Mouse (Mus musculus) midbrain, embryonic 15.5 days (tissue): ENCODE results near the gene Rita1. TPM values are rescaled to one million over a fixed set of nuclear protein-coding genes. Genes with fewer than 3 reads are reported as not detected.

Experiments
- ATAC-seq: fragments of 200-750 bp; cut with Nextera tagmentation; replicated peaks from 2 replicates; pipeline ENCODE4 v1.8.0; 2017; ENCODE audit warnings: moderate TSS enrichment
- H3K27ac ChIP-seq: fragments of 300-500 bp; sonication (generic); 2 replicates; pipeline ENCODE4 v1.5.1; 2015; ENCODE audit warnings: mild to moderate bottlenecking, inconsistent platforms
- H3K27me3 ChIP-seq: fragments of 300-500 bp; sonication (generic); replicated peaks from 2 replicates; pipeline ENCODE4 v1.6.1; 2015; ENCODE audit warnings: inconsistent platforms
- H3K36me3 ChIP-seq: fragments of 300-500 bp; sonication (generic); replicated peaks from 2 replicates; pipeline ENCODE4 v1.6.1; 2015; ENCODE audit warnings: inconsistent platforms
- H3K4me1 ChIP-seq: fragments of 300-500 bp; sonication (generic); 2 replicates; pipeline ENCODE4 v1.6.1; 2015; ENCODE audit warnings: inconsistent platforms
- H3K4me2 ChIP-seq: fragments of 300-500 bp; sonication (generic); 2 replicates; pipeline ENCODE4 v1.6.1; 2015; ENCODE audit warnings: inconsistent platforms, mild to moderate bottlenecking, moderate library complexity
- H3K4me3 ChIP-seq: fragments of 300-500 bp; sonication (generic); 2 replicates; pipeline ENCODE4 v1.5.1; 2015; ENCODE audit warnings: mild to moderate bottlenecking, inconsistent platforms
- H3K9ac ChIP-seq: fragments of 300-500 bp; sonication (generic); 2 replicates; pipeline ENCODE4 v1.6.1; 2015; ENCODE audit warnings: mild to moderate bottlenecking, inconsistent platforms
- H3K9me3 ChIP-seq: fragments of 300-500 bp; sonication (generic); 2 replicates; pipeline ENCODE4 v1.6.1; 2016; ENCODE audit warnings: inconsistent platforms
- WGBS: fragments of 180-500 bp; shearing (Covaris S2); methylation state at CpG from one replicate; pipeline ENCODE4 v1.1.7; 2015; ENCODE audit warnings: mixed read lengths; 5-methylcytosine and 5-hydroxymethylcytosine counted together
- polyA plus RNA-seq: library from polyadenylated mRNA; unstranded; fragments of >200 nt; fragmentation: Nextera tagmentation; extraction: Ambion mirVana; gene quantifications from 2 replicates; pipeline ENCODE4 v1.2.1, GENCODE M21; 2015

Gene Rita1
- polyA plus RNA-seq, 1 experiment from 2014 or later = 28.3 TPM

DNA sequence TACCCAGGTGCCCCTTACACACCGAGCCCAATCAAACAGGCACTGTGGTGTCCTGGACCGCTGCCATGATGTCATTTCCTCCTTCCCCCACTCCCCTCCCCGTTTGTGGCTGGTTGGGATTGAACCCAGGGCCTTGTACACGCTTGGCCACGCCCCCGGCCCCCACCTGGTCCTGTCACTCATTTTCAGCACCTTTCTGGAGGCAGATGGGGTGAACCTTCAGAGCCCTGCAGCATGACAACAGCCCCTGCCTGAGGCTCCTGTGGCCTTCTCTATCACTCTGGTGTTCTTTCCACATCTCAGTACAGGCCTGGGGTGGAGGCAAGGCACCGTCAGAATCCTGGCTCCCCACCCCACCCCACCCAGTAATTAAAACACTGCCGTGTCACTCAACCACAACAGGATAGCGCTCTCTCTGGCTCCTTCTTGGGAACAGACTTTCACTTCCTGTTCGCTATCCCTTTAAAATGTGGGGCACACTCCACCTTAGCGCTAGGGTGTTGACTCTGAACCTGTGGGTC, 35.5 kb downstream of the Rita1 start:
- WGBS = 89% methylated on average over 11 of the region's 11 CpGs
- H3K27me3 ChIP-seq = no peaks in the 10 kb centered on the region
- no peaks in the 10 kb centered on the region for H3K36me3 ChIP-seq
- H3K9me3 ChIP-seq = no peaks in the 10 kb centered on the region
- no peak overlapping the region for H3K27ac ChIP-seq
- H3K4me2 ChIP-seq = no peak overlapping the region
- H3K4me3 ChIP-seq = no peak overlapping the region
- peaks cover 18% of the 10 kb centered on the region for H3K4me1 ChIP-seq
- ATAC-seq = no peak
- no peak overlapping the region for H3K9ac ChIP-seq

DNA sequence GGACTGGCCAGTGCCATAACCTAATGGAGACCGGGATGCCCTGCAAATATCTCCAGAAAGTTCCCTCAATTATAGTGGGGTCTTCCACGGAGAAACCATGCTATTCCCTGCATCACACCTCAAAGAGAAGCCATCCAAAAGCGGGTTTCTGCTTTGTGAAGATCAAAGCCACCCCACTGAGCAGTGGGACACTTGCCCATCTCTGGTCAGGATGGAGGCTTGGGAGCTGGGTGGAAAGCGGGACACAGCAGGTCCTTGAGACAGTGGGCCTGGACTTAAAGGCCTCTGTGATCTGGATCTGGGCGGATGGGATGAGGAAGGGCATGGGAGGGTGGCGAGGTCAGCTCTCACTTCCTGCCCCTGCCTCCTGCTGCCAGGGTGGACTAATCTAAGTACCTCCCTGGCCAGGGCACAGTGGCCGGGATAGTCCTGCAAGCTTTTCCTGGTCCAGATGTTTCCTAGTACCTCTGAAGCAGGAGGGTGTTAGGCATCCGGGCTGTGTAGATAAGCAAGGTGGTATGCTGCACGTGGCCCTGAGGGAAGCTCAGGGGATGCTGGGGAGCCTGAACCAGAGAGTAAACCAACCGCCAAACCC, 37.8 kb downstream of the Rita1 start:
- Histone ChIP-seq H3K4me1 (peaks cover 31% of the 10 kb centered on the region), H3K27me3 (no peaks in the 10 kb centered on the region)
- no peak for ATAC-seq

DNA sequence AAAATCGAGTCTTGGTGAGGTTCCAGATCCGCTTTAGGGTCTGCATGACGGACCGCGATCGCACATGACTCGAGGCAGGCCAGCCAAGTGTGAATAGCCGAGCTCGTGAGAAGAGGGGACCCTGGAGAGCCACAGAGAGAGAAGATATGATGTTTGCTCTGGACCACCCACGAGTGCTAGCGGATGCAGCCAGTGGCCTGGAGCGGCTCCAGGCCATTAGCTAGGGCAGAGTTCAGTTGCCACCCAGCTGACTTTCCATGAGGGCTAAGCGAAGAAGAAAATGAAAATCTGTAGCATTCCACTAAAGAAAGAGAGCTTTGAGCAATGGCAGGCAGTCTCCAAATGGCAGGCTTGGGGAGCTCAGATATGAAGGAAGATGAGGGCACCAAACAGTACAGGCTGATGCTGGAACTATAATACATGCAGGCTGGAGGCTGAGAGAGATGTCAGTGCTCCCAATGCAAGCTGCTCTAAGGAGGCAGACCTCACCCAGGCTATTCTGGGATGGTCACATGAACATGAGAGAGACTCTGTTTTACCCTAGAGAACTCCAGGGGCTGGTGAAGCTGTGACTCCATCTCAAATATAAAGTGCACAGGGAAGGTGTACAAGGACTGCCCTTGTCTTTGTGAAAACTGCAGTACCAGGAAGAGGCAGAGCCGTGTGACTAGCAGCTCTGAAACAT, 41.2 kb downstream of the Rita1 start:
- no peak overlapping the region for H3K9ac ChIP-seq
- no peaks in the 10 kb centered on the region for H3K9me3 ChIP-seq
- H3K27ac ChIP-seq = no peak overlapping the region
- H3K4me1 ChIP-seq = peaks cover 52% of the 10 kb centered on the region
- H3K4me3 ChIP-seq = no peak overlapping the region
- H3K27me3 ChIP-seq = no peaks in the 10 kb centered on the region
- H3K4me2 ChIP-seq = no peak overlapping the region
- 50% methylated on average over 14 of the region's 14 CpGs for WGBS
- H3K36me3 ChIP-seq = no peaks in the 10 kb centered on the region
- no peak for ATAC-seq

More for the DNA sequence above, 37.8 kb downstream of the Rita1 start:
- Histone ChIP-seq H3K9ac (no peak overlapping the region), H3K27ac (no peak overlapping the region), H3K4me2 (no peak overlapping the region), H3K36me3 (no peaks in the 10 kb centered on the region), H3K4me3 (no peak overlapping the region), H3K9me3 (no peaks in the 10 kb centered on the region)
- 76% methylated on average over 10 of the region's 10 CpGs for WGBS

DNA sequence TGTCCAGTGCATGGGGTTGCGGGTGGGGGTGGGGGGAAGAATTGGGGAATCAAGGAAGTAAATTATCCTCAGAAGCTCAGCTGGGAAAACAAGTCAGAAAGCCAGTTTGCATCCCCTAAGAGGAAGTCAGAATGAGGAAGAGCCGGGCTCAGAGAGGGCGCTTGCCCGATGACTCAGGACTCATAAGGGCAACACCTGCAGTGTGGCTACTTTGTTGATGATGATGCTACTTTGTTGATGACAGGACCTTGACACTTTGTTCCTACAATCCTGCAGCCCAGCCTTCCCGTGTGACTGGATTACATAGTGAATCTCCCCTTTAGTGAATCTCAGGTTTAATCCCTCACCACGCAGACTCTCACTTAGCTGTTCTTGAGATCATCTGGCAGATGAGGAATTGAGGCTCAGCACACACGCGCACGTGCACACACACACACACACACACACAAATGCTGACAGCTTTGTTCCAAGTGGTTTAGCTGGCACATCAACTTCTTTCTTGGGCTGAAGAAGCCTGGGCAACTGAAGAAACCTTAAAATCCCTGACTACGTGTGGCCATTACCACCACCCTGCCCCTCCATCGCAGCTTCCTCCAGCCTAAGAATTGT, 42.0 kb downstream of the Rita1 start:
- no peak overlapping the region for H3K9ac ChIP-seq
- no peaks in the 10 kb centered on the region for H3K27me3 ChIP-seq
- no peak overlapping the region for H3K4me2 ChIP-seq
- H3K36me3 ChIP-seq = no peaks in the 10 kb centered on the region
- H3K4me3 ChIP-seq = no peak overlapping the region
- ATAC-seq = no peak
- 78% methylated on average over 11 of the region's 11 CpGs for WGBS
- H3K27ac ChIP-seq = no peak overlapping the region
- no peaks in the 10 kb centered on the region for H3K9me3 ChIP-seq
- H3K4me1 ChIP-seq = peaks cover 60% of the 10 kb centered on the region

DNA sequence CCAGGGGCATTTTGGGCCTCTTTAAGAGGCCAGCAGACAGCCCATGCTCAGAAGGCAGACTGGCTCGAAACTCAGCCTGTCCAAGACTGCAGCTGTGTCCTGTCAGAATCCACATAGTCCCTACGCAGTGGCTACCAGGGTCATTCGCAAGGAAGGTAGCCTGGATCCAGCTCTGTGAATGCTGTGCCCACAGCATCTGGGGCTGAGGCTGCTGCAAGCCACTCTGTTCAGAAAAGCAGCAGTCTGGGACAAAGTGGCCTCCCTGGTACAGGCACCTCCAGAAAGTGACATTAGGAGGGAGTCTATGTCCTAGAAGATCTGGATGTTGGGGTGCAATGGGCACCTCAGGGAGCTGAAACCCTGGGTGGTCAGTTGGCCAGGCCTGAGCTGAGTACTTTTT, 42.6 kb downstream of the Rita1 start:
- Histone ChIP-seq H3K4me3 (no peak overlapping the region), H3K4me2 (no peak overlapping the region), H3K4me1 (peaks cover 65% of the 10 kb centered on the region), H3K36me3 (no peaks in the 10 kb centered on the region), H3K27me3 (no peaks in the 10 kb centered on the region), H3K9ac (no peak overlapping the region), H3K9me3 (no peaks in the 10 kb centered on the region), H3K27ac (no peak overlapping the region)
- ATAC-seq = no peak
- WGBS = 88% methylated on average over 3 of the region's 3 CpGs

DNA sequence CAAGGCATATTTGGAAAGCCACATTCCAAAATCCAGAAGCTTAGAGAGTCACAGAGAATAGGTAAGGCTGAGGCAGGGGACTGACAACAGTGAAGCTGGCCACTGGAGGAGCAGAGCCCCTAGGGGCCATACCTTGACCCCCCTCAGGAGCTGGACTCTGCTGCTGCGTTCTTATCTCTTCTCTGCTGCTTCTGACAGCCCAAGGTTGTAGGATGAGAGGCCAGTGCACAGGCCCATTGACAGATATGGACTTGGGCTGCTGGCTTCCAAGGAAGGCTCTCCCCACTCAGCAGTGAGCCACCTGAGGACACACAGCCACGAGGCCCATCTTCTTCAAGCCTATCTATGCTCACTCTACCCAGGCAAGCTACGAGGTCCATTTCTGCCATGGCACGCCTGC, 43.4 kb downstream of the Rita1 start:
- H3K4me2 ChIP-seq = no peak overlapping the region
- H3K9me3 ChIP-seq = no peaks in the 10 kb centered on the region
- H3K27me3 ChIP-seq = no peaks in the 10 kb centered on the region
- H3K4me1 ChIP-seq = peaks cover 67% of the 10 kb centered on the region
- ATAC-seq = no peak
- 83% methylated on average over 4 of the region's 4 CpGs for WGBS
- H3K27ac ChIP-seq = peak overlapping the region; percentile 78
- H3K4me3 ChIP-seq = no peak overlapping the region
- no peaks in the 10 kb centered on the region for H3K36me3 ChIP-seq
- H3K9ac ChIP-seq = no peak overlapping the region

DNA sequence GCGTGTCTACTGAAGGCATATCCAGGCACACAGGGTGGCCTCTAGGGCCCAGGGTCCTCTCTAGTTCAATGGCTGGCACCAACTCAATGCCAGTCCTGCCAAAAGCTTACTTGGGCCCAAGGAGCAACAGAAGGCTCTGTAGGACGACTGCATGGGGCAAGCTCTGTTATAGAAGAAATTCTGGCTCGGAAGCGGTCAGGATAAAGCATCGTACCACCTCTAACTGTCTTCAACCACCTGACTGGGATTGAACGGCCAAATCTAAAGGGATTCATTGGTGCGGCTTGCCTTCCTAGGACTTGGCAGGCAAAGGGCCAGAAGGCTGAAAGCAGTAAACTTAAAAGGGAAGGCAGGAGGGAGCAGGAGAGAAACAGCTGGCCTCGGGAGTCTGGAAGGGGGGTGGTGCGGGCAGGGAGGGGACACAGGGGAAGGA, 44.0 kb downstream of the Rita1 start:
- no peak for ATAC-seq
- no peak overlapping the region for H3K9ac ChIP-seq
- no peaks in the 10 kb centered on the region for H3K27me3 ChIP-seq
- no peak overlapping the region for H3K4me3 ChIP-seq
- H3K4me1 ChIP-seq = peaks cover 71% of the 10 kb centered on the region
- H3K36me3 ChIP-seq = no peaks in the 10 kb centered on the region
- no peaks in the 10 kb centered on the region for H3K9me3 ChIP-seq
- peak overlapping the region; percentile 78 for H3K27ac ChIP-seq
- H3K4me2 ChIP-seq = peak overlapping the region; percentile 18; the same call in 1 of the 2 replicates
- 47% methylated on average over 9 of the region's 9 CpGs for WGBS

DNA sequence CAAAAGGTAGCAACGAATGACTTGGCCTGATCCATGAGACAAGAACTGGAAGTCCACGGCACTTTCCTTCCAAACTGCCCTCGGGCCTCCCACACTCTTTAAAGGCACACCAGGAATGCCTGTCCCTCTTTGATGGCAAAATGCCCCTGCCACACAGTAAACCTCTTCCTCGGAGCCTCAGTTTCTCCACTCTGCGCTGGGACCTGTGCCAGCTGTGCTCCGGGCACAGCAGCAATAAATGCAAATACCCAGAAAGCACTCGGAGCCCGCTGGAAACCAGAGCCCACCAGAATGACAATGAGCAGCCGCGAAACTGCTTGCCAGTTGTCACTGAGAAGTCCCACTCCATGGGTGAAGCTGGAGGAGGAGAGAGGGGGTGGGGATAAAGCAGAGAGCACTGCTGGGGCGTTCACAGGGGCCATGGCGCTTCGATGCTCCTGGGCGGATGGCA, 44.6 kb downstream of the Rita1 start:
- Histone ChIP-seq H3K9me3 (no peaks in the 10 kb centered on the region), H3K27ac (peak overlapping the region; percentile 78), H3K9ac (no peak overlapping the region), H3K4me2 (peak overlapping the region; percentile 18), H3K27me3 (no peaks in the 10 kb centered on the region), H3K4me1 (peaks cover 74% of the 10 kb centered on the region), H3K4me3 (no peak overlapping the region), H3K36me3 (no peaks in the 10 kb centered on the region)
- WGBS = 24% methylated on average over 14 of the region's 14 CpGs
- ATAC-seq = peak; percentile 8; the same call in 1 of the 2 replicates

DNA sequence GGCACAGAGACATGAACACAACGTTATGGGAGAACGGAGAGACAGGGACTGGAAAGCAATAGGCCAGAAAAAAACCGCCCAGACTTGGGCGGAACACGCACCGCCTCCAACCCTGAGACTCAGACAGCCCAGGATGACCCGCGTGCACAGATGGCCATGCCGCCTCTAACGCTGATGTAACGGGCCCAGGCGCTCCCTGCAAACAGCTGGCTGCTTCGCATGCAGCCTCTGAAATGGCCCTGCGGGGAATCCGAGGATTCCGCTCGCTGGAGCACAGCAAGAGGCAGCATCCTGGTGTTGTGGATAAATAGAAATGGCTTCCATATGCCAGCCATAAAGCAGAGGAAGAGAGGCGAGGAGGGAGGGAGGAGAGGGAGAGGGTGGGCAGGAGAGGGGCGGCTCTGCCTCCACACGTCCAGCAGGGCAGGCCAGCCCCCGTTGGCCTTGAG, 45.1 kb downstream of the Rita1 start:
- H3K4me3 ChIP-seq = no peak overlapping the region
- no peaks in the 10 kb centered on the region for H3K27me3 ChIP-seq
- 11% methylated on average over 21 of the region's 21 CpGs for WGBS
- peaks cover 75% of the 10 kb centered on the region for H3K4me1 ChIP-seq
- H3K27ac ChIP-seq = peak overlapping the region; percentile 78
- ATAC-seq = peak; percentile 49
- no peaks in the 10 kb centered on the region for H3K9me3 ChIP-seq
- H3K4me2 ChIP-seq = peak overlapping the region; percentile 18
- no peaks in the 10 kb centered on the region for H3K36me3 ChIP-seq
- peak overlapping the region; percentile 2; the same call in 1 of the 2 replicates for H3K9ac ChIP-seq

DNA sequence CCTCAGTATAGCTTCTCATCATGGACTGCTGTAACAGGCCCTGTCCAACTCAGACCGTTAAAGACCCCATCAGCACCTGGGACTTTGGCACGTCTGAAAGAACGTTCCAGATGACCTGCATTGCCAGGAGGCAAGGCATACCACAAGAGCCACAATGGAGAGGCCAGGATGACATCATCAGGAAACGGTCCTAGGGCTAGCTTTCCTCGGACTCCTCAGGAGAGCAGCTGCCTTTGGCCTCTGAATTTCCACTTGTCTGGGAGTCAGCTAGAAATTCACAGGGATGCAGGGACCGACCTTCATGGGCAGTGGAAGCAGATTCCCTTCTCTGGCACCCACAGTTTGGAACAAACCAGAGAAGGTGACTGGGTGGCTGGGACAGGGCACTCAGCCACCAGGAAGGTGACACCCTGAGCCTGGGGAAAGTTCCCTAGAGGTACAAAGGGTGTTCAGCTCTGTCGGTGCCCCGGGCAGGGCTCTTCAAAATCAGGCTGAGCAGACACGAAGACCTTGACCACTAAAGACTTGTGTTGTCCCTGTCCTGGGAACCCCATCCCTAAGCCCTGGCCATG, 45.6 kb downstream of the Rita1 start:
- H3K27me3 ChIP-seq = no peaks in the 10 kb centered on the region
- no peaks in the 10 kb centered on the region for H3K9me3 ChIP-seq
- ATAC-seq = 0 out of 2 replicates have a peak, but pooled peaks have one; percentile 2
- peaks cover 75% of the 10 kb centered on the region for H3K4me1 ChIP-seq
- 38% methylated on average over 9 of the region's 9 CpGs for WGBS
- H3K9ac ChIP-seq = no peak overlapping the region; the same call in 1 of the 2 replicates
- peak overlapping the region; percentile 78 for H3K27ac ChIP-seq
- H3K4me3 ChIP-seq = no peak overlapping the region
- no peaks in the 10 kb centered on the region for H3K36me3 ChIP-seq
- H3K4me2 ChIP-seq = peak overlapping the region; percentile 18; the same call in 1 of the 2 replicates

DNA sequence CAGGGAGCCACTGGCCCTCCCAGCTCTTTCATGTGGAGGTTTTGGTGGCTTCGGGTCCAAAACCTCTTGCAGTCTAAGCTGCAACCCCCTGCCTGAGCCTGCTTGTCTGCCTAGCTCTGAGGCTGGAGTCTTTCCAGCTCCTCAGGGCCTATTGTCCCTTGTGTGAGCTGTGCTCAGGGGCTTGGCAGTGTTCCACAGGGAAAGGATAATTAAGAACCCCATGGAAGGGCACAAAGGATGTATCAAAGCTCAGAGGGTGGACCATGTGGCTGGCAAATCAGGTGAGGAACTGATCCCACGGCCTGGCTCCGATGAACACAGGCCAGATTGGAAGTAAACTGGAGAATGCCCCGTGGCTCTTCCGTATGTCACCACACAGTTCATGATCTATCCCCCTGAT, 46.3 kb downstream of the Rita1 start:
- 32% methylated on average over 5 of the region's 5 CpGs for WGBS
- no peaks in the 10 kb centered on the region for H3K36me3 ChIP-seq
- ATAC-seq = peak; percentile 56
- peaks cover 71% of the 10 kb centered on the region for H3K4me1 ChIP-seq
- no peak overlapping the region for H3K4me3 ChIP-seq
- no peaks in the 10 kb centered on the region for H3K27me3 ChIP-seq
- no peak overlapping the region for H3K4me2 ChIP-seq
- no peak overlapping the region for H3K9ac ChIP-seq
- H3K9me3 ChIP-seq = no peaks in the 10 kb centered on the region
- H3K27ac ChIP-seq = peak overlapping the region; percentile 78
